Mouse (Mus musculus): Measurements from ENCODE around the gene Dennd5b. TPM values are rescaled to one million over a fixed set of nuclear protein-coding genes. Genes with fewer than 3 reads are reported as not detected.
A peak's percentile ranks its signal among the peaks of the same experiment; 100 is the strongest.
"Not testable (repeated sequence)": the region's sequence is repeated elsewhere in the genome, so short reads cannot be mapped to it uniquely, and the experiment has no call there.

Dennd5b gene
- total RNA-seq (2021) = 10 to 100 TPM in 1 of 2 experiments, 1 to 10 TPM in 1; 5.9 to 12.4 TPM
- long read RNA-seq, experiment 1, partial matches to known transcripts = 0 of 5 reads
- long read RNA-seq, experiment 1, other reads (novel, unspliced or antisense) = 5 of 5 reads
- long read RNA-seq, experiment 2, partial matches to known transcripts = 0 of 1 reads
- long read RNA-seq, experiment 2, other reads (novel, unspliced or antisense) = 1 of 1 reads

DNA sequence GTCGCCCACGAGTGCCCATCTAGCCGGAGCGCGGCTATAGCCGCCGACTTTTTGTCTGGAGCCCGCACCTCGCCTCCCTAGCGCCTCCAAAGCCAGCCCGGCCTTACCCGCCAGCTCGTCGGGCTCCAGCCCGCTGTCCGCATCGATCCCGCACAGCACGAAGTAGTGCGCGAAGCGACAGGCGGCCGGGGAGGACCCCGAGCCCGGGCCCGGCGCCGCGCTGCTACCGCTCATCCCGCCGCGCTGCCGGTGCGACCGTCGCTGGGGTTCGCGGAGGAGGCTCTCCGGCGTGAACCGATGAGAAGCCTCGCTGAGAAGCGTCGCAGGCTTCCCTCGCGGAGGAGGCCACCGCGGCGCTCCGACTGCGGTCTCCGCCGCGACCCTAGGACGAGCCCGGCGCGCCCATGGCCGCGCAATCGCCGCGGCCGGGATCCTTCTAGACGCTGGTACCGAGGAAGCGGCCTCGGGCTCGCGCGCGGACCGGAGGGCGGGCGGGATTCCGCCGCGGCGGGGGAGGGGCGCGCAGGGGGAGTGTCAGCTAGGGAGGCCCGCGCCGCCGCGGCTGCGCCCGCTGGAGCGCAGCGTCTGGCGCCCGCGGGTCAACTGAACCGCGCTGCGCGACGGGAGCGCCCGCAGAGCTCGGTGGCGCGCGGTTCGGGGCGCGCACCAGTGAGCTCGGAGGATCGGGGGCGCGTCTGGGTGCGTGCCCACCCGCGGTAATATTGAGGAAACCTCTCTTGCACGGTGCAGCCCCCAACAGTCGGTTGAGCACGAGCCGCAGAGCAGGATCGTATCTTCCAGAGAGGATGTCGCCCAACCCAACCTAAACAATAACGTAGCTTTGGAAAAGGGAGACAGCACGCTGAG is at the start of gene Dennd5b:
Gene Dennd5b, minus strand, starts transcription at position 605 of the 867 bp plus-strand sequence.
- DNase-seq (ENCODE audit: low spot score) = peak; percentile 72

DNA sequence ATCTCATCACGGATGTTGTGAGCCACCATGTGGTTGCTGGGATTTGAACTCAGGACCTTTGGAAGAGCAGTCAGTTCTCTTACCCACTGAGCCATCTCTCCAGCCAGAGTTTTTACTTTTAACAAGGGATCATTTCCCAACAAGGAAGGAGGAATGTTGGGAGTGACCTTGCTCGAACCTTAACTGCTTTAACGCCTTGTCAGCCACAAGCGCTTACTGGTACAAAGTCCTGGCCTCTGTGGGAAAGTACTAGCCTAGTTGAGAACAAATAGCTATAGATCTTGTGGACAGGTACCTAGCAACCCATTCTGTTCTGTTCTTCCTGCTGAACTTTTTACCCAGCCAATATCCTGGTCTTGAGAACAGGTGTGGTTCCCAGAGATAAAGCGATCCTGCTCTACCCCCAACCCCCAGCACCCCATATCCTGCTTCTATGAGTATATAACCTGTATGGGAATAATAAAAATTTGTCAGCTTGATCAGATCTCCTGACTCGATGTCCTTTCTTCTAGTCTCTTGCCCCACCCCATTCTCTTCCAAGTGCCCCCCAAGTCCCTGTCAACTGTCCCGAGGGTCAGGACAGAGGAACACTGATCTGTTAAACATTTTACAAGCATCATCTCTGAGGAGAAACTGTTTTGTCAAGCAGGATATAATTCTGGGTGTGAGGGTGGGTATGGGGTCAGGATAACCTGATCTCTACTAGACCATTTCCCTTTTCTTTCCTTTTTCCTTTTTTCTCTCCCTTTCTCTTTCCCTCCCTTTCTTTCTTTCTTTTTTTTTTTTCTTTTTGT is 47.2 kb upstream of the Dennd5b start:
- DNase-seq (ENCODE audit: low spot score) = no peak

DNA sequence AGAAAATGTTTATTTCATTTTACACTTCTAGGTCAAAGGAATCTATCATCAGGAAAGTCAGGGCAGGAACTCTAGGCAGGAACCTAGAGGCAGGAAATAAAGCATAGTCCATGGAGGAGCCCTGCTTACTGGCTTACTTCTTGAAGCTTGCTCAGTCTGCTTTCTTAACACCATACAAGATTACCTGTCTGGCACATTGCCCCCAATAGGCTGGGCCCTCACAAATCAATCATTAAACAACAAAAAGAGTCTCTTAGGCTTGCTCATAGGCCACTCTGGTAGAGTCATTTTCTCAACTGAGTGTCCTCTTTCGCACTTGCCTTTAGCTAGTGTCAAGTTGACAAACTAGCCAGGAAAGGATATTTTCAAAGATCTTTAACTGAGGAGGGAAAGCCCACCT is 43.7 kb upstream of the Dennd5b start:
- no peak for DNase-seq (ENCODE audit: low spot score)

DNA sequence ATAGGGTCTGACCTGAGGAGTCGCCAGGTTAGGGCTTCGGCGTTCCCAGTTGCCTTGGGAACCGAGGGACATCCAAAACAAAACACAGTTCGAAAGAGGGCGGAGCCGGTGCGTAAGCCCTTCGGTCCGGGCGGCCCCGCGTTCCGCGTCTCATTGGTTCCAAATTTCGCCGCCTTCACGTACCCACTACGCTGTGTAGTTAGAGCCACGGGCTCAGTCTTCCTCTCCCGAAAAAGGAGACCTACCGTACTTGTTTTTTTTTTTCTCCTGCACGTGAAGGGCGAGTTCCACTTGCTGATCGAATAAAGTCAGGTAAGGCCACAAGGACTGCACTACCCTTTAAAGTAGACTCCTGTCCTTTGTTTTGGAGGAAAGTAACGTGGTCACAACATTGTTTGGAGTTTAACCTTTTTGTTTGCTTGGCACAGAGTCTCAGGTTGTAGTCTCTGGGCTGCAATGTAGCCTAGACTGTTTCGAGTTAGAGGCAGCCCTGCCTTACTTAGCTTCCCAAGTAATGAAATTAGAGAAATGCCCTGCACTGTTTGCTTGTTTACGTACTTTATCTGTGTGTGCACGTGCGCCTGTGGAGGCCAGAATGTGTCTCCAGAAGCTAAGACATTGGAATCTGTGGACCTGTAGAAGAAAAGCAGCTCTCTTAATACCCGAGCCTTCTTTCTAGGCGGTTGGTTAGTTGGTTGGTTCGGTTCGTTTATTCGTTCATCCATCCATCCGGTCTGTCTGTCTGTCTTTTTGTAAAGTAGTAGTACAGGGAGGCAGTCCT is 40.1 kb upstream of the Dennd5b start:
- peak; percentile 87 for DNase-seq (ENCODE audit: low spot score)

DNA sequence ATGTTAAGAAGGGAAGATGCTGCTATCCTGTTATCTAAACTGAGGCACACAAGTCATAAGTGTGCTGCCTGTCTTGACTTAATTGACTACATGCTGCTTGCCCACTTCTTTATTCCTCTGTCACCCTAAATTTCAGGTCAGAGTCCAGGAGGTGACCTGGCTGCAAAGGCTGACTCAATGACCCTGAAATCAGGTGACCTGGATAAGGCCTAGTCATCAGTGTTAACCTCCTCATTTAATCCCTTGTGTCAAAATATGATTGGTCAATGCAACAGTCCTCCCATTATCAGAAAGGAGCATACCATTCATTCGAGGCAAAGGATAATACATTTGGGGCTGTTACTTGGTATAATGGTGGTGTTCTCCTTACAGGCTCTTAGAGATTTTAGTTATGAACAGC is 38.0 kb upstream of the Dennd5b start, which contains the start of gene Etfbkmt:
Gene Etfbkmt, plus strand, starts transcription at position 379 of the 400 bp plus-strand sequence.
- DNase-seq (ENCODE audit: low spot score) = no peak

DNA sequence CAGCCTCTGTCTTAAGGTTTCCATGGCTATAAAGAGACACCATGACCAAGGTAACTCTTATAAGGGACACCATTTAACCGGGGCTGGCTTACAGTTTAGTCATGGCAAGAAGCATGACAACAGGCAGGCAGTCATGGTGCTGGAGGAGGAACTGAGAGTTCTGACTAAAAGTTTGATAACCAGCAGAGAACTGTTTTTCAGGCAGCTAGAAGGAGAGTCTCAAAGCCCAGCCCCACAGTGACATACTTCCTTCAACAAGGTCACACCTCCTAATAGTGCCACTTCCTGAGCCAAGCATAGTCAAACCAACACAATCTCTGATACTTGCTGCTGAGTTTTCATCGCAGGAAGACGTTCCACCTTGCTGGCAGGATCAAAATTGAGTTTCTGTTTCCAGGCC is 37.5 kb upstream of the Dennd5b start:
- DNase-seq (ENCODE audit: low spot score) = no peak

DNA sequence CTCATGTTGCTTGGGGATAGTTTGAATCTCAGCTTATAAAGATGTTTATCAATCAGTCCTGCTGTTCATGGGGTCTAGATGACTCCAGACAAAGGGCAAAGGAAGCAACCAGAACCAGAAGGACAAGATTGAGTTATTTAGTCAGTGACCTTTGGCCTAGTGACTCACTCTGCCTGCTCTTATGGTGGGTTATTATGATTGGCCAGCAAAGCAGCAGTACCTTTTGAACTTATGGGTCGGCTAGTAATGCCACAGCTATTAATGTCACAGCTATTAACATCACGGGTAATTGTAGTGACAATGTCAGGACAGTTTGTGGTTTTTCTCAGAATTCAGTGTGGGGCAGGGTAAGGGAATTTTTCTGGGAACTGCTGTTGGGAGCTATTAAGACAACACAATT is 36.5 kb upstream of the Dennd5b start:
- no peak for DNase-seq (ENCODE audit: low spot score)

DNA sequence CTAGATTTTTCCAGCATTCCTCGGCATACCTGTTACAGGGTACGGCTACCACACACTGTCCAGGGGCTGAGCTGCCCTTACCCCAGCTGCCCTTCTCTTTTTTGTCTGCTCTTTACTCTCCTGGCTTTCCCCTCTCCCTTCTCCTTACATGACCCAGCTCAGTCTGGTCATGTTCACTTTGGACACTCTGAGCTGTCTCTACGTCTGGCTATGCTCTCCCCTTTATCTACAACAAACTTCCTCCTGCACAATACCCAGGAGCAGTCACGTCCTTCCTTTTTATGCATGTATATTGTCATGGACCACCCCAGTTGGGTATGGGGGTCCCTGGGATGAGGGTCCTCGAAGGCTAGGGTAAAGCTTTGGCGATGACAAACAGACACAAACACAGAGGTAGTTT is 34.2 kb upstream of the Dennd5b start:
- DNase-seq (ENCODE audit: low spot score) = no peak

DNA sequence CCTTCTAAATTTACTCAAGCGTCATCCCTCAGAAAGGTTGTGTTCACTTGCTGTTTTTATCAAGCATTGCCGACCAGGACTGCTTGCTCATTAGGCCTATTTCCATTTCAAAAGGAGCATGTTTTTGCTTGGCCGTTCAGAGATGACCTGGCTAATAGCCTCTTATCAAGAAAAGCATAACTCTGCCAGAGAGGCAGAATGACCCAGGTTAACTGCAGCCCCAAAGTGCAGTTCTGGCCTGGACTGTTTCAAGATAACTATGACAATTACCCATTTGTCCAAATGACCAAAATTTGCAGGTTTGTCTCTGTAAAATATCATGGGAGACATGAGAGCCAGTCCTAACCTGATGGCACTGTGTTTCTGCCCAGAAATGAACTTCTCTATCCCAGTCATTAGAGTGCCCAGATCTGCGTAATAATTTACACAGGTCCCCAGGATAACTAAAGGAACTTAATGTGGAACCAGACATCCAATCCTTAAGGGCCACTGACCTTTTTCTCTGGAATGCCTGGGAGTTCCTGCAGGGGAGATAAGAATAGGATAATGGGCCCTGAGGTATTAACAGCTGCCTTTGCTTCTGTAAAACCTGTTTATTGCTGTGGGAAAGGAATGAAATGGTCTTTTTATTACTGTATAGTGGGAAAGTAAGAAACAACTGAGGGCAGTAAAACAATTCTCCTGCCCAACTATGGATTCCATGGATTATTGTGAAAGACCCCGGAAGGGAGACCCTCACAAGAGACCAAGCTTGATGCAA is 33.1 kb upstream of the Dennd5b start:
- no peak for DNase-seq (ENCODE audit: low spot score)

DNA sequence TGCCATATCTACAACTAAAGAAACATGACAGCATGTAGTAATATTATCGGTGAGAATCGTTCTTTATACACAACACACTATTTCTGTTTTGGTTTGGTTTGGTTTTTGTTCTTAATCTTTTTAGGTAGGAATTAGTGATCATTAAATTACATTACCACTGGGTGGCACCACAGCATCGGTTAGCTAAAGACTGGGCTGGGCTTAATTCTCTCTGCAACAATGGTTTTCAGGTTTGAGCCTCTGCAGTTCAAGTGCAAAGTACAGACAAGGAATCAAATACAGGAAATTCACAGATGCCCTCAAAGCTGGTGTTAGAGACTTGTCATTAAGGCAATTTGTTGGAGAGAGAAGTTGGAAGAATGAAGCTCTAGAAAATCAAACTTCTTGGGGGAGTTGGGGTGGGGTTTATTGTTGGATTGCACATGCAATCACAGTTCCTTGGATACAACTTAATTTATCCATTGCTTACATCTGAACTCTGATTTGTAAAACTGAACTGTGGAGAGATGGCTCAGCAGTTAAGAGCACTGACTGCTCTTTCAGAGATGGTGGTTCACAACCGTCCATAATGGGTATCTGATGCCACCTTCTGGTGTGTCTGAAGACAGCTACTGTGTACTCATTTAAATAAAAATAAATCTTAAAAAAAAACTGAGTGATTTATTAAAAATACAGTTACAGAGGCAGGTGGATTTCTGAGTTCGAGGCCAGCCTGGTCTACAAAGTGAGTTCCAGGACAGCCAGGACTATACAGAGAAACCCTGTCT is 31.0 kb upstream of the Dennd5b start:
- DNase-seq (ENCODE audit: low spot score) = peak; percentile 32

DNA sequence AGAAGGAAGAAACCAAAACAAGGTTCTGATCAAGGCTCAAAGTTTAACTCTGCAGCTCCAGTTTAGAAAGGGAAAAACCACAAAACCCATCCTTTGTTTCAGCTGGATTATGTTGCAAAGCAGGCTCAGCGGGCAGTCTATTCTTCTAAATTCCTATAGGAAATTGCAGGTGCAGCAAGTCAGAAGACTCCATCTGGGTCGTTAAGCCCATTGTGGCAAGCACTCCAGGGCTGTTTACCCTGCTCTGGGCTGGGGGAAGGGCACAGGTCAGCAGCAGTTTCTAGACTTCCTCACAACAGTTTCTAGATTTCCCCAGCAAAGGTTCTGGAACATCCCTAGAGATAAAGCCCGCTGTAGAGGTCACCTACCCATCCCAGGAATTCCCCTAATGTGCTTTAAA is 29.6 kb upstream of the Dennd5b start:
- DNase-seq (ENCODE audit: low spot score) = no peak

DNA sequence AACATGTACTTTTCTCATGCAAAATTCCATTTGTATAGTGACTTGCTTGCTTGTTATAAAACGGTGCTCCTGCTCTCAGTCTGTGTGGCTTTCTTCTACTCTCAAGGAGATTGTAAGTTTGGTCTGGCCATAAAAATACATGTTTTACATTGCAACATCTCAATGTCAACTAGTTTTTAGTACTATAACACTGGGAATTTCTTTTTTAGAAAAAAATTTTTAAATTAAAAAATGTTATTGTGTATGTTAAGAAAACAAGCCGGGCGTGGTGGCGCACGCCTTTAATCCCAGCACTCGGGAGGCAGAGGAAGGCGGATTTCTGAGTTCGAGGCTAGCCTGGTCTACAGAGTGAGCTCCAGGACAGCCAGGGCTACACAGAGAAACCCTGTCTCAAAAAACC is 28.4 kb upstream of the Dennd5b start, which contains the start of gene Gm10203:
Gene Gm10203, plus strand, starts transcription at position 301 of the 400 bp plus-strand sequence.
- not testable (repeated sequence) for DNase-seq (ENCODE audit: low spot score)

DNA sequence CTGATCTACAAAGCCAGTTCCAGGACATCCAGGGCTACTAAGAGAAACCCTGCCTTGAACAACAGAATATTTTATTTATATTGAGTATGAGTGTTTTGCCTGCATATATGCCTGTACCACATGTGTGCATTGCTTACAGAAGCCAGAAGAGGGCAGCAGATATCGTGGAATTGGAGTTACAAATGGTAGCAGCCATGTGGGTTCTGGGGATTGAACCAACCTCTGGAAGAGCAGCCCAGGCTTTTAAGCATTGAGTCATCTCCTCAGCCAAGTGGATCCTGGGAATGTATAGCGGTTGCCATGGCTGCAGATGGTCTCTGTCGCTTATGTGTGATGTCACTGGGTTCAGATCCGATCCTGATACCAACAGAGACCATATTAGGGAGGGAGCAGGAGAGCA is 25.2 kb upstream of the Dennd5b start:
- peak; percentile 44 for DNase-seq (ENCODE audit: low spot score)

DNA sequence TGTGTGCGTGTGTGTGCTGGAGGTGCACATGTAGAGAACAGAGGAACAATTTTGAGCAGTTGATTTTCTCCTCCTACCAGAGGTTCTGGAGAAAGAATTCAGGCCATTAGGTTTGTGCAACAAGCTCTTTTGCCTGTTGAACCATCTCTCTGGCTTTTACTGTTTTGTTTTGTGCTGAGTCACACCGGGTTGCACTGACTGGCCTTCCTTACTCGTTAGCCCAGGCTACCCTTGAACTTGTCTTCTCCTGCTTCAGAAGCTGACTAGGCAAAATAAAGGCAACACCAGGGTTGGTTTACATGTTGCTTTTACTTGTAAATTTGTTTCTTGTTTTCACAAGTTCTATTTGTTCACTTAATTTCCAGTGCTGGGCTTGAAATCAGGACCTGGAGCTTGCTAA is 21.6 kb upstream of the Dennd5b start:
- no peak for DNase-seq (ENCODE audit: low spot score)

DNA sequence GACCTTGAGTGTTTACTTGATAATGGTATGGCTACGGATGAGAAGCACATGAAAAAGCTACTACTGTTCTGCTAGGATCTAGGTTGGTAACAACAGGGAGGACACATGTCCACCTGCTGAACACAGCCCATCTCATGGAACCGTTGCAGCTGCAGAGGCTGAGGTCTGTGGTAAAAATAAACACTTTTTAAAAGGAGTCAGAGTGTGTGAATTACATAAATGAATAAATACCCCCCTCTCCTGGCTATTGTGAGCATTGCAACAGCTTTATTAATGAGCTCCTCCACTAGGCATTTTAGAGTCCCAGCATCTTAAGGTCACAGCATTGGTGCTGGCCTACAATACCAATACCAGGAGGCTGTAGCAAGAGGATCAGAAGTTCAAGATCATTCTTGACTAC is 18.4 kb upstream of the Dennd5b start:
- DNase-seq (ENCODE audit: low spot score) = peak; percentile 82

DNA sequence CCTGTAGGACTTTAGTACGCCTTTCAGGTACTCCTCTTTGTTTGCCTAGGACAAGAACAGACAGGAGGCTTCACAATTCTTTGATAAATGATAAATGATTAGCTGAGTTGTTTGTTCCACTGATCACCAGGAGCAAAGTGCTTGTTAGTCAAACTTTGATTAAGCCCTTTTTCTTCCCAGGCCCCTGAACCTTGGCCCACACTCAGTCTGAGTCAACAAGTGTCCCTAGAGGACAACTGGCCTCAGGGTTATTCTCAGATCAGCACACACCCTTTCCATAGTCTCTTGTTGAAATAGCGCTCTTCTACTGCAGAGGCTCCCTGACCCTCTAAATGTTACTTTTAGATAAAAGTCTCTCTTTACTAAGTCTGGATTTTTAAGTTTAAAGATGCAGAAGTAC is 17.5 kb upstream of the Dennd5b start:
- peak; percentile 53 for DNase-seq (ENCODE audit: low spot score)

DNA sequence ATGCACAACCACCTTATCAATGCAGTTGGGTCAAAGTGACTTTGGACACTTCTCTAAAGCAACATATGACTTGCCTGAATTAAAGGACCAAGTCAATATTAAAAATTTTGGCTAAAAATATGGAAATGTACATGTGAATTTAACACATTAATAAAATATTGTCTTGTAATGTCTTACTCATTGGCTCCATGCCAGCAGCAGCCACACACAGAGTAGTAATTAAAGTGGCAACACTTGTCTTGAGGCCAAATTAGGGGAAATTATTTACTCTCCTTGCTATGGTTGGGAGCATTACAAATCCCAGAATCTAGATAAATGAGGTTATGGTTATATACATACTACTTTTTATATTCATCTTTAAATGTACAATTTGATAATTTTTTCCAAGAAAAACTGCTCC is 15.5 kb upstream of the Dennd5b start:
- no peak for DNase-seq (ENCODE audit: low spot score)

DNA sequence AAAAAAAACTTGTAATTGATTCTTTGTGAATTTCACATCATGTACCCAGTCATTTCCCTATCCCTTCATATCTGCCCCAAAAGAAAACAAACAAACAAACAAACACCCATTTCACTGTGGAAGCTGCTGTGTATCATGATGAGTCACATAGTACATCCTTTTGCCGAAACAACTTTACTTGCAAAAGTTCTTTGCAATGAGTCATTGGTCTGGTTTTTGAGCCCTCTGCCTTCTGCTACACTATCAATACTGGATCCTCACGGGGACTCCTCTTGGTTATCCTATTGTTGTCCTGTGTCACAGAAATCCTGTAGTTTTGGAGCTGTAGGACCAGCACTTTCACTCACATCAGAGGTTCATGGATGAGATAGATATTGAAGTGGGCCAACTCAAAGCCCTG is 7.4 kb upstream of the Dennd5b start:
- no peak for DNase-seq (ENCODE audit: low spot score)

DNA sequence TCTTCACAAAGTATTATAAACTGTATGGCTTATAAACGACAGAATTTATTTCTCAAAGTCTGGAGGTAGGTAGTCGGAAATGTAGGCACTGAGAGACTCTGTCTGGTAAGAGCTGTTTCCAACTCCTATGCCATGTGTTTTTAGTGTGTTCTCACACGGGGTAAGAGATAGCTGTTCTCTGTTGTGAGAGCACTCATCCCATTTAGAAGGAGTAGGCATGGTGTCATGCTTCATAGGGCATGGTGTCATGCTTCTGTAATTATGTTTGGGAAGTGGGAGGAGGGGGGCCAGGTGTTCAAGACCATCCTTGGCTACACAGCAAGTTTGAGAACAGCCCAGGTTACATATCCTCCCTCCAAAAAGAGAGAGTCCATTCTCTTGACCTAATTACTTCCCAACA is 6.1 kb upstream of the Dennd5b start:
- no peak for DNase-seq (ENCODE audit: low spot score)

DNA sequence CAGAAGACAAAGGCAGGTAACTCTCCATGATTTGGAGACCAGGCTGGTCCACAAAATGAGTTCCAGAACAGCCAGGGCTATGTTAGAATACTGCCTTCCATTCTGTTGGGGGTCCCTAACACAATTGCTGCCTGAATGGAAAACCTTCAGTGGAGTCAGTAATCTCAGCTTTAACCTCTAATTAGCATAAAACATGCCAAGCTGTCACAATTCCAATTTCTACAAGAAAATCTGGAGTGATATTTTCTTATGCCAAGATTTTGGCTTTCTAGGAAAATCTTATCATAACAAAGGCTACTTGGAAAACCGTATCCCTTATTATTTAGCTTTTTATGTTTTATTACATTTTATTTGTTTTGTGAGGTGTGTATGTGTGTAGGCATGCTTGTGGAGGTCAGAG is 2.0 kb upstream of the Dennd5b start:
- no peak for DNase-seq (ENCODE audit: low spot score)

Measured in gastrocnemius, adult 18-20 months (tissue).